Mouse (Mus musculus) ES-Bruce4 (cell line): Measurements from ENCODE around the gene Six6. TPM values are rescaled to one million over a fixed set of nuclear protein-coding genes. Genes with fewer than 3 reads are reported as not detected.

Experiments
- H3K27ac ChIP-seq: 2 replicates; pipeline ENCODE4 v1.5.1; 2012; ENCODE audit warnings: low read length, inconsistent platforms; ENCODE audit not compliant: insufficient read depth
- H3K27me3 ChIP-seq: 2 replicates; pipeline ENCODE4 v1.6.1; 2012; ENCODE audit warnings: mild to moderate bottlenecking, low read length, inconsistent platforms; ENCODE audit not compliant: control insufficient read depth, poor library complexity, insufficient read depth, severe bottlenecking
- H3K36me3 ChIP-seq: 2 replicates; pipeline ENCODE4 v1.6.1; 2012; ENCODE audit warnings: inconsistent platforms, mild to moderate bottlenecking, low read length, moderate library complexity; ENCODE audit not compliant: control insufficient read depth, poor library complexity, insufficient read depth, severe bottlenecking
- H3K4me1 ChIP-seq: one replicate; pipeline ENCODE4 v1.8.1; 2011; ENCODE audit warnings: low read length; ENCODE audit not compliant: control insufficient read depth, insufficient read depth
- H3K4me3 ChIP-seq: 2 replicates; pipeline ENCODE4 v1.5.1; 2011; ENCODE audit warnings: low read depth, mild to moderate bottlenecking, low read length
- H3K9ac ChIP-seq: 2 replicates; pipeline ENCODE4 v1.6.1; 2012; ENCODE audit warnings: low read depth, mild to moderate bottlenecking, inconsistent platforms; ENCODE audit not compliant: poor library complexity, severe bottlenecking
- H3K9me3 ChIP-seq: replicated peaks from 2 replicates; pipeline ENCODE4 v1.6.1; 2012; ENCODE audit warnings: mild to moderate bottlenecking, low read length, inconsistent platforms; ENCODE audit not compliant: control insufficient read depth, poor library complexity, insufficient read depth, severe bottlenecking
- CTCF ChIP-seq: IDR thresholded peaks from one replicate; pipeline ENCODE4 v1.8.1; 2011; ENCODE audit warnings: low read depth, low read length
- EP300 ChIP-seq: IDR thresholded peaks from 2 replicates; pipeline ENCODE4 v1.6.1; 2011; ENCODE audit warnings: low read depth, low read length; ENCODE audit not compliant: insufficient read depth
- POLR2A ChIP-seq: IDR thresholded peaks from one replicate; pipeline ENCODE4 v1.8.1; 2011; ENCODE audit warnings: low read length; ENCODE audit not compliant: insufficient read depth
- polyA plus RNA-seq: library from polyadenylated mRNA; stranded (reverse); fragments of >200 nt; gene quantifications from 2 replicates; pipeline ENCODE4 v1.2.4, GENCODE M21; 2011; ENCODE audit warnings: low read depth; ENCODE audit not compliant: missing spikeins, insufficient read depth, insufficient read length

The Six6 gene
- polyA plus RNA-seq, 1 experiment: not detected

- Histone ChIP-seq H3K27me3 (no peaks in the 10 kb centered on the region), H3K9ac (no peak overlapping the region), H3K9me3 (no peaks in the 10 kb centered on the region), H3K4me1 (no peaks in the 10 kb centered on the region), H3K36me3 (no peaks in the 10 kb centered on the region), H3K27ac (no peak overlapping the region), H3K4me3 (no peak overlapping the region)
- TF ChIP-seq EP300 (no peak), POLR2A (no peak), CTCF (no peak)
Measured at GRCm38 (mm10) chr12:72979236-72979635, 39.5 kb downstream of the Six6 start.

- H3K4me1 ChIP-seq: no peaks in the 10 kb centered on the region
- no peaks in the 10 kb centered on the region for H3K9me3 ChIP-seq
- no peak for TF ChIP-seq CTCF
- no peak for TF ChIP-seq EP300
- TF ChIP-seq POLR2A: no peak
- H3K27me3 ChIP-seq: no peaks in the 10 kb centered on the region
- no peak overlapping the region for H3K9ac ChIP-seq
- no peaks in the 10 kb centered on the region for H3K36me3 ChIP-seq
- H3K27ac ChIP-seq: no peak overlapping the region
- H3K4me3 ChIP-seq: no peak overlapping the region
Measured at GRCm38 (mm10) chr12:72982616-72983015, 42.9 kb downstream of the Six6 start.

- H3K27ac ChIP-seq: no peak overlapping the region
- H3K36me3 ChIP-seq: no peaks in the 10 kb centered on the region
- no peaks in the 10 kb centered on the region for H3K27me3 ChIP-seq
- no peaks in the 10 kb centered on the region for H3K4me1 ChIP-seq
- TF ChIP-seq CTCF: no peak
- no peak for TF ChIP-seq POLR2A
- TF ChIP-seq EP300: no peak
- H3K4me3 ChIP-seq: no peak overlapping the region
- H3K9me3 ChIP-seq: no peaks in the 10 kb centered on the region
- no peak overlapping the region for H3K9ac ChIP-seq
Measured at GRCm38 (mm10) chr12:72983071-72983857, 43.6 kb downstream of the Six6 start.

Other genes starting within 250 kb of the Six6 start
- 183 and 202 TPM in 2 replicates for gene Ppm1a, start 182.4 kb upstream of the Six6 start, polyA plus RNA-seq
- 79.1 and 91.6 TPM in 2 replicates for gene 4930447C04Rik, start 882 bp downstream of the Six6 start, polyA plus RNA-seq
- 2.9 and 3.5 TPM in 2 replicates for gene Six1, start 114.0 kb downstream of the Six6 start, polyA plus RNA-seq
- gene Six4, start 173.6 kb downstream of the Six6 start, polyA plus RNA-seq: 46.0 and 47.0 TPM in 2 replicates
- gene Mnat1, start 183.8 kb downstream of the Six6 start, polyA plus RNA-seq: 71.2 and 77.6 TPM in 2 replicates